Mouse (Mus musculus): ENCODE measurements around the gene Nedd4.

The Nedd4 gene

GRCm38 (mm10) chr9:72721221-72721620 is 59.1 kb downstream of the Nedd4 start:
- DNase-seq (ENCODE audit: low spot score), result no peak

GRCm38 (mm10) chr9:72722622-72723021 is 60.5 kb downstream of the Nedd4 start:
- DNase-seq (ENCODE audit: low spot score), result no peak

GRCm38 (mm10) chr9:72724491-72725221 is 62.5 kb downstream of the Nedd4 start:
- no peak for DNase-seq (ENCODE audit: low spot score)

GRCm38 (mm10) chr9:72733966-72734365 is 71.8 kb downstream of the Nedd4 start:
- DNase-seq (ENCODE audit: low spot score), result peak; percentile 52

GRCm38 (mm10) chr9:72735822-72736410 is 73.8 kb downstream of the Nedd4 start:
- peak; percentile 43 for DNase-seq (ENCODE audit: low spot score)

DNA sequence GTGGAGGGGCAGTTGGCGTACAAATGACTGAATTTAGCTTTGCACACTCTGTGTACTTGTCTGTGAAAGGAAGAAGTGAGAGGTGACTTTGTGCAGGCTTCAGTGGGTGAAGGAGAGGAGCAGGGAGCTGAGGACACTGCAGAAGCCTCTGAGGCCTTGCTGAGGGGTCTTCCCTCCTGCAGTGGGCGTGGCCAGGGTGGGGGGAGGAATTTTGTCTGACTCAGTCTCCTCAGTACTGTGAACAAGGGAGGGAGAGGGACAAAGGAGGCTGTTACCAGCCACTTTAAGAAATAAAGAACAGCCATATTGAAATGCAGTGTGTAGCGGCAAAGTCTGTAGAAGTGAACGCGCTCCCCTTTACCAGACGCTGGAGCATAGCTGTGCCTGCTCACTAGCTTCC is 79.1 kb downstream of the Nedd4 start:
- DNase-seq (ENCODE audit: low spot score), result no peak

GRCm38 (mm10) chr9:72746278-72746677 is 84.1 kb downstream of the Nedd4 start:
- DNase-seq (ENCODE audit: low spot score), result no peak

- no peak for DNase-seq (ENCODE audit: low spot score)
Observed at GRCm38 (mm10) chr9:72750272-72750671, 88.1 kb downstream of the Nedd4 start.

DNA sequence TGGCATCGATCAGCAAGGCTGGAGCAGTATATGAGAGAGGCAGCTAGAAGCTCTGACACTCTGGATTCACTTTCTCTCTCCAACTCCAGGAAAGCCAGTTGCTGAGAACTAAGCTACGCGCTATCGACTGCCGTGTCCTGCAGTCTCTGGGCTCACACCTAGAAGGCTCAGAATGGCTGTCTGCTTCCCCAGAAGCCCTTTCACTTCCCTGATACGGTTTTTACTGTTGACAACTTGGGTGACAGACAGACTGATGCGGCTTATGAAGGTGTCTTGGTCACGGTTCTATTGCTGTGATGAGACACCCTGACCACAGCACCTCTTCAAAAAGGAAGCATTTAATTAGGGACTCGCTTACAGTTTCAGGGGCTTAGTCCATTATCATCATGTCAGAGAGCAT is 90.5 kb downstream of the Nedd4 start:
- no peak for DNase-seq (ENCODE audit: low spot score)

DNA sequence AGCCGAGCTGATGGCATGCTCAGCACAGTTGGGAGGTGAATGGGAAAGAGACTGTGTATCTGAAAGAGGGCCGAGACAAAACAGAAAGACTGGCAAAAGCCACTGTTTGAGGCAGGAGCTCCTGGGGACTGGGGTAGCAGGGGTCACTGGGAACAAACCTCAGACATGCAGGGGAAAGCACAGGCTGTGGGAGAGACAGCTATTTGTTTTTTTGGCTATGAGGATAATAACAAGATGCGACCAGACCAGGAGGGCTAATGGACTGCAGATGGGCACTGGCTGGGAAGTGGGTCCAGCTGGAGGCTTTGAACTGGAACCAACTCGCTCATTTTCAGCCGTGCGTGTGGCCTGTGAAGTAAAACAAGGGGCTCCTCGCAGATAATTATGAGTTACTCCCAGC is 91.6 kb downstream of the Nedd4 start:
- DNase-seq (ENCODE audit: low spot score), result no peak

GRCm38 (mm10) chr9:72757143-72757542 is 95.0 kb downstream of the Nedd4 start:
- DNase-seq (ENCODE audit: low spot score), result no peak

GRCm38 (mm10) chr9:72758705-72759131 is 96.6 kb downstream of the Nedd4 start:
- DNase-seq (ENCODE audit: low spot score), result no peak

GRCm38 (mm10) chr9:72763050-72763718 is 101.0 kb downstream of the Nedd4 start:
- no peak for DNase-seq (ENCODE audit: low spot score)

- DNase-seq (ENCODE audit: low spot score), result peak; percentile 93
Observed at GRCm38 (mm10) chr9:72766789-72767349, 104.7 kb downstream of the Nedd4 start.

GRCm38 (mm10) chr9:72775022-72775421 is 112.9 kb downstream of the Nedd4 start:
- no peak for DNase-seq (ENCODE audit: low spot score)

GRCm38 (mm10) chr9:72779004-72779403 is 116.9 kb downstream of the Nedd4 start:
- DNase-seq (ENCODE audit: low spot score), result no peak

GRCm38 (mm10) chr9:72779733-72780132 is 117.6 kb downstream of the Nedd4 start:
- DNase-seq (ENCODE audit: low spot score), result no peak

GRCm38 (mm10) chr9:72780694-72781093 is 118.5 kb downstream of the Nedd4 start:
- DNase-seq (ENCODE audit: low spot score), result no peak

GRCm38 (mm10) chr9:72781466-72781865 is 119.3 kb downstream of the Nedd4 start:
- DNase-seq (ENCODE audit: low spot score), result no peak

- no peak for DNase-seq (ENCODE audit: low spot score)
Observed at GRCm38 (mm10) chr9:72782121-72782520, 120.0 kb downstream of the Nedd4 start.

DNA sequence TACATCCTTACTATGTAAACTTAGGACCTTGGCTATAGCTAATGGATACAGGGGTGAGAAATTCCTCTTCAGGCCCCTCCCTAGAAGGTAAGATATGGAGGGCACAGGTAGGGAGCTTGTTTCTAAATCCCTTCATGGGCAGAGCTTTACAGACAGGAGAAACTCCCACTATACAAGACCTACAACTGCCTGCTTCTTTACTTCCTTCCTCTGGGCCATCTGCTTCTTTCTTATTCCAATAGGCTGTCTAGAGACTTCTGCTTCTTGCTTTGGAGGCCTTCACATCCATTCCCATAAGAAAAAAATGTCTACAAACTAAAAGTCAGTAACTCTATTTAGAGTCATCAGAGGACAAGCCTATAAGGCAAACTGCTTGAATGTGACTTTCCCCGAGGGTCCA is 125.6 kb downstream of the Nedd4 start:
- DNase-seq (ENCODE audit: low spot score), result no peak

DNA sequence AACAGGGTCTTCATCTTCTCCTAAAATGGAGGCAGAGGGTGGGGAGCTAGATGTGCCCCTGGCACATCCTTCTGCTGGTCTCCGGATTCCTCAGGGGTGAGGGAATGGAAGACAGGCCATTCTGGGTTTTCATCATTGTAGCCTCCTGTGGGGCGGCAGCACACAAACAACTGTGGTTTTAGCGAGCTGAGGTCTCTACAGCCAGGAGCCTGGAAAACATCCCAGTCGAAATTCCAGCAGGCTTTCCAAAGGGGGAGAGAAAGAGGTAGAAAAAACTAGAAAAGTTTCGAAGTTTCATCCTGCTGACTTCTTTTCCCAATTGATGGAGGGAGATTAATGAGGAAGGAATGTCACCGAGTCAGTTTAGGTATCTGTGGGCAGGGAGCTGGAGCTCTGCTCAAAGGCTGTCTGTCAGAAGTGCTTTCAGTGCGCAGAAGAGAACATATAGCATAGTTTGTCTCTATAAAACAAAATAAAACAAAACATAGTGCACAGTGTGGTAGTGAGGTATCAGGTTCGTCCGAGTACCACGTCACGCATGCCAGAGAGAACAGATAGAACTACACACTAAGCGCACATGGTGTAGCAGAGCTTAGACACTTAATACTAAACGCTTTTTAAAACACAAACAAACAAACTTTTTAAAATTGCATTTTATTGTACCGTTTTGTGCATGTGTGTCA is 128.5 kb downstream of the Nedd4 start:
- no peak for DNase-seq (ENCODE audit: low spot score)
